In genomic region chr2:118838330-118838729, GRCm38 (mm10) we compare ENCODE assay signal across 13 mouse cellular contexts.
"Had no signal": no experiment of that assay in that cellular context is flagged by ENCODE, and none has a peak within 500 bp of the region (broad histone marks: within the 10 kb centered on the region; RNA-seq: fewer than 3 reads in every experiment).

No protein-coding gene starts in this region.

- H3K4me1 ChIP-seq: intestine, embryonic 15.5 days; limb, embryonic 10.5 days; midbrain, embryonic 13.5 days; neural tube, embryonic 15.5 days had no signal

- H3K9me3 ChIP-seq: intestine, embryonic 15.5 days; limb, embryonic 10.5 days; liver, embryonic 15.5 days; midbrain, embryonic 13.5 days; neural tube, embryonic 15.5 days had no signal

- H3K9ac ChIP-seq: intestine, embryonic 15.5 days; liver, embryonic 15.5 days; midbrain, embryonic 13.5 days; neural tube, embryonic 15.5 days had no signal

- H3K4me2 ChIP-seq: intestine, embryonic 15.5 days; liver, embryonic 11.5 days; liver, embryonic 15.5 days; midbrain, embryonic 13.5 days; neural tube, embryonic 15.5 days had no signal

- H3K4me3 ChIP-seq: intestine, embryonic 15.5 days; left cerebral cortex, adult 2 months; limb, embryonic 10.5 days; liver, embryonic 15.5 days; midbrain, embryonic 13.5 days; neural tube, embryonic 15.5 days had no signal

- H3K36me3 ChIP-seq: neural tube, embryonic 15.5 days had no signal

- H3K27ac ChIP-seq: intestine, embryonic 15.5 days; left cerebral cortex, adult 2 months; limb, embryonic 10.5 days; liver, embryonic 15.5 days; midbrain, embryonic 13.5 days; neural tube, embryonic 15.5 days had no signal

- H3K27me3 ChIP-seq: intestine, embryonic 15.5 days; midbrain, embryonic 13.5 days; neural tube, embryonic 15.5 days had no signal

- DNase-seq: kidney, adult 18-20 months; kidney, postnatal 14 days; lung, adult 2 months; right cerebral cortex, adult 18-20 months; right cerebral cortex, postnatal 25 days; thymus, postnatal 14 days had no signal

- ATAC-seq: intestine, embryonic 15.5 days; midbrain, embryonic 13.5 days had no signal
